Mouse (Mus musculus) c-Kit-positive CD71-negative TER-119-negative erythroid progenitor cells, embryonic 14.5 days (primary cell): ENCODE measurements around the gene Asphd1.
"Not testable (repeated sequence)": the region's sequence is repeated elsewhere in the genome, so short reads cannot be mapped to it uniquely, and the experiment has no call there.

Source experiments
- DNase-seq: peaks from one replicate; pipeline ENCODE4 v3.0.0-alpha.2; 2013; ENCODE audit warnings: low read depth

Gene Asphd1

GRCm38 (mm10) chr7:126950647-126951615 lies 1.5 kb upstream of the Asphd1 start:
- DNase-seq, result no peak

- DNase-seq, result peak; percentile 83
Measured at GRCm38 (mm10) chr7:126949793-126950646, 638 bp upstream of the Asphd1 start, which contains the start of gene Sez6l2. Gene Sez6l2 (plus strand): TSS chr7:126950563.

DNA sequence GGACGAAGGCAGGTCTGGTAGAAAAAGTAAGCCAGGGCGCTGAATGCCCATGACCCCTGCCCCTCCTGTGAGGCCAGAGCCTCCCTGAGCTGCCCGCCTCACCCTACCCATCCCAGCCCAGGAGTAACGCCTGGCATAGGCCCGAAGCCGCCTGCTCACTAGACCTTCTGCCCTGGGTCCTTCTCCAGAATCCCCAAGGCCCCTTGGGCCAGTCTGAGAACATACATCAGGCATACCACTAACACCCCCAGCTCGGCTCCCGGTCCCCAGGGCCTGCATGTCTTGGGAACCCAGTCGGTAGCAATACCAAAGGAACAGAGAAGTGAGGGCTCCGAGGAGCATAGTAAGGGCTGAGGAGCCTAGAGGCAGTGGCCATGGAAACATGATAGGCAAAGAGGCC lies 756 bp downstream of the Asphd1 start:
- no peak for DNase-seq

DNA sequence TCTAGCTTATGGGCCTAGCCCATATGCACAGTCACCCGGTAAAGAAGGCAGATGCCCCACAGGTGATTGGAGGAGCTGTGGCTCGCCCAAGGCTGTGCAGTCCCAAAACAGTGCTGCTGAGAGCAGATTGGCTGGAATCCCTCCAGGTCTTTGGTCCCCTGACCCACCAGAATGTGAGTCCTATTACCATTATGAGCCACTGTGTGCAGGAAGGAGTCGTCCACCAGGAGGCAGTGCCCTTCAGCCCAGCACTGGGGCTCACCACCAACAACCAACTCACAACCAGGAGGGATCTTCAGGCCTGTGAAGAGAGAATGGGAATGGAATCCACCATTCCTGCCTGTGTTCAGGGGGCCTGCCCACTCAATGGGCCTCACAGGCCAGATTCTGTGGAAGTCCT lies 2.9 kb downstream of the Asphd1 start:
- DNase-seq, result no peak

GRCm38 (mm10) chr7:126941801-126942200 lies 7.6 kb downstream of the Asphd1 start:
- no peak for DNase-seq

GRCm38 (mm10) chr7:126941171-126941570 lies 8.2 kb downstream of the Asphd1 start:
- DNase-seq, result no peak

DNA sequence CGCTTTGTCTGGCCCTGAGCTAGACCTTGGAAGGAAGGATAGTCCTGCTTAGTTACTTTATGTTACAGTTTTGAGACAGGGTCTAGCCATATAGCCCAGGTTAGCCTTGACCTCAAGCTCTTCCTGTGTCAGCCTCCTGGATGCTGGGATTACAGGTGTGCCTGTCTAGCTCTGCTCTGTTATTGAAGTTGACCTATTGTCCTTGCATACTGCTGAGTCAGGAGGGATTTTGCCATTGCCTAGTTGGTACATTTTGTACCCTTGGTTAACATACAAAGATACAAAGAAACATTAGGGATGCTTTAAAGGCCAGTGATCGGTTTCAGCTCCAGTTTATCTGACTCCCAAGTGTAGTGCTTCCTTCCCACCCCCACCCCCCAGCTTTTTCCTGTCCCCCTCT lies 16.7 kb downstream of the Asphd1 start:
- DNase-seq, result no peak

DNA sequence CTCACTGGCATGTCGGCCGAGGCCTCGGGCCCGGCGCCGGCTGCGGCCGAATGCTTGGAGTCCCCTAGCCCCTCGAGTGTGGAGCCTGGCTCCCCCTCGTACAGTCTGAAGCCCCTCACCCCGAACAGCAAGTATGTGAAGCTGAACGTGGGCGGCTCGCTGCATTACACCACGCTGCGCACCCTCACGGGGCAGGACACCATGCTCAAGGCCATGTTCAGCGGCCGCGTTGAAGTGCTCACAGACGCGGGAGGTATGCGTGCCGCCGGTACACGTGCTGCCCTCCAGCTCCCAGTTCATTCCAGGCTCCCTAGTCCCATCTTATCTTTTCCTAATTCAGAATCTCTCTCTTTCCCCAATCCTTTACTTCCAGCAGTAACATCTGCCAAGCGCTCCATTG lies 20.3 kb downstream of the Asphd1 start:
- no peak for DNase-seq

DNA sequence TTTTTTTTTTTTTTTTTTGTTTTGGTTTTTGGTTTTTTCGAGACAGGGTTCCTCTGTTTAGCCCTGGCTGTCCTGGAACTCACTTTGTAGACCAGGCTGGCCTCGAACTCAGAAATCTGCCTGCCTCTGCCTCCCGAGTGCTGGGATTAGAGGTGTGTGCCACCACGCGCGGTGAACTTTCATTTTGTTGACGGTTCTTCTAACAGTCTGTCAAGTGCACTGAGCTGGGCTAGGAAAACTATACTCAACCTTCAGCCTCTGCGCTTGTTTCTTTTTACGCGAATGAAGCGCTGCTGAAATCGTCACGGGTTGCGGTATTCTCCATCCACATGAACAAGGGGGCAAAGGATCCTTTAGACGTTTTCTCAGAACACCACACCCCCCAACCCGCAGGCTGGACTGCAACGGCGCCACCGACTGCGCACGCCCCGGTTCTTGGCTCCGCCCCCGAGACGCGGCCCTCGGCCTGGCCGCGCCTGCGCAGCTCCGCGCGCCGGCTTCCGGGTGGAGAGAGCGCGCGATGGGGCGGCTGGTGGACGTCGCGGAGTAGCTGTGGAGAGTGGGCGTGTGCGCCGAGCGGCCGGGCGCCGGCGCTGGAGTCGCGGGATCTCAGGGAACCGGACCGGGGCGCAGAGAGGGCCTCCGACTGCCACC lies 20.9 kb downstream of the Asphd1 start, which contains the start of gene Kctd13:
TSS of gene Kctd13 (plus strand) at position 496 of the 654 bp plus-strand sequence.
- peak; percentile 85 for DNase-seq

GRCm38 (mm10) chr7:126926299-126926698 lies 23.1 kb downstream of the Asphd1 start:
- DNase-seq, result no peak

DNA sequence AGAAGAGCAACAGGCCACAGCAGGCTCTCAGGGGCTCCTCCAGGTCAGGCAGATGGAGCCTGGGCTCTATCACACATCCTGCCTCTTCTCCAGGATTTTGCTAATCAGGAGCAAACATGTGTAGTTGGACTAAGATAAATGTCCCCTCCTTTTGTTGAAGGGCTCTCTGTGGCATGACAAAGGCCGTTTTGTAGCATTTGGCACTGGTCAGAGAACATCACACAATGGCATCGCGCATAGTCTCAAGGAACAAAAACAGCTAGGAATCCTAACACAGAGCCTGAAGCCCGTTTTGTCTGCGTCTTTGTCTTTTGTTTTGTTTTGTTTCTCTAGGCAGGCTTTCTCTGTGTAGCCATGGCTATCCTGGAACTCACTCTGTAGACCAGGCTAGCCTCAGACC lies 25.4 kb downstream of the Asphd1 start:
- no peak for DNase-seq

DNA sequence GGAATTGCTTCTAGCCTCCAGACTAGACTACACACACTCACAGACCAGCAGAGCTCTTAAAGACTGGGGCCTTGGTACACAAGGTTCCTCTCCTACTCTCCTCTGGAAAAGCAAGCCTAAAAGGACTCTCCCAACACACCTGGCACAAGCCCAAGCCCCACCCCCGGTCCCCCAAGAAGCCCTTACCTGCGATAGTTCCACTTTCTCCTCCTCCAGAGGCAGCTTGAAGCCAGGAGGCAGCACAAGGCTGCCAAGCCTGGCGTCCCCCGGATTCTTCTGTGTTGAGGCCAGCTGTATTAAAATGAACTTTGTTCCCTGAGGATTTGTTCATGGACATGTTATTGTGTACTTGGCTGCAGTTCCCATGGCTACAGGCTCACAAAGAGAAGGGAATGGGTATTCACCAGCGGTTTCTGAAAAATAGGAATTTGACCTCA lies 26.7 kb downstream of the Asphd1 start, which contains the start of gene Tmem219:
TSS of gene Tmem219 (minus strand) at position 294 of the 437 bp plus-strand sequence.
- DNase-seq, result no peak

GRCm38 (mm10) chr7:126921563-126921962 lies 27.8 kb downstream of the Asphd1 start:
- DNase-seq, result no peak

DNA sequence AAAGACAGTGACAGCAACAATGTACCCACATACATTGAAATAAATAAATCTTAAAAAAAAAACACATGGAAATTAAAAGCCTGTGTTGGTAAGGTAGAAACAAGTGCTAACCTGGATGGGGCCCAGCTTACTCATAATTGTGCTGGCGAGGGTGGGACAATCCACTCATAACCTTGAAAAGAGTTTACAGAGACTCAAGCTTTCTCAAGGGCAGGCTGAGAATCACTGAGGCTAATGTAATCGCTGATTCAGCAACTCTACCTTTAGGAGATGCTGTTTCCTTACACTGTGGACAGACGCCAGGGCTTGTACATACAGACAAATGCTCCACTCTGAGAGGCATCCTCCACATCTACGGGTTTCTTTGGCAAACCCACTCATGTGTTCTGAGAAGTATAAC lies 29.4 kb downstream of the Asphd1 start:
- DNase-seq, result no peak

- not testable (repeated sequence) for DNase-seq
Measured at GRCm38 (mm10) chr7:126918356-126918755, 31.0 kb downstream of the Asphd1 start.

DNA sequence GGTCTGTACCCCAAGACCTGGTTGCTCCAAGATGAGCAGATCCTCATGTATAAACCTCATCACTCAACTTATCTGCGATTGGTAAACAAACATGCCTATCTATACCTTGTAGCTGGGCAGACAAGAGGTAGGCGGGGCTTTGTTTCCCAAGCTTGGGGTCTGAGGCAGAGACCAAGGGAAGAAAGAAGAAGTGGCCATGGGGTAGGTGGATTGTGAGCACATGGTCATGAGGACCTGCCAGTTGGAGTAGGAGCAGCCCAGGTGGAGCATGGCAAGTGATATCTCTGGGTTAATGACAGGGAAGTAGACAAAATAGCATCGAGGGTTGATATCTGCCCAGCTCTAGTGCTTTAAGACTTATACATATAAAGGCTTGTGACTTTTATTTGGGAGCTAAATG lies 34.5 kb downstream of the Asphd1 start:
- DNase-seq, result no peak

DNA sequence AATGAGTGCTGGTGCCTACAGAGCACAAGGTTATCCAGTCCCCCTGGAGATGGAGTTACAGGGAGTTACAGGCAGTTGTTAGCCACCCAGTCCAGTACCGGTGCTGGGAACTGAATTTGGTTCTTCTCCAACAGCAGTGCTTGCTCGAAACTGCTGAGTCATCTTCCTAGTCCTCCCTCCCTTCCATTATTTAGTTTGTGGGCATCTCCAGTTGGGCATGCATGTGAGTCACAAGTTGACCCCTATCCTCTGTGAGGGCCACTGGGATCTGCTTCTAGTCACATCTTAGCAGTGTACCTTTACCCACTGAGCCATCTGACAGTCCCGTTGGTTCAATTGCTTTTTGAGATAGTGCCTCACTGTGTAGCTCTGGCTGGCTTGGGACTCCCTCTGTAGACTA lies 43.8 kb downstream of the Asphd1 start:
- DNase-seq, result no peak

- DNase-seq, result not testable (repeated sequence)
Measured at GRCm38 (mm10) chr7:126899781-126900180, 49.6 kb downstream of the Asphd1 start.

- peak; percentile 85 for DNase-seq
Measured at GRCm38 (mm10) chr7:126898102-126898990, 51.0 kb downstream of the Asphd1 start.

DNA sequence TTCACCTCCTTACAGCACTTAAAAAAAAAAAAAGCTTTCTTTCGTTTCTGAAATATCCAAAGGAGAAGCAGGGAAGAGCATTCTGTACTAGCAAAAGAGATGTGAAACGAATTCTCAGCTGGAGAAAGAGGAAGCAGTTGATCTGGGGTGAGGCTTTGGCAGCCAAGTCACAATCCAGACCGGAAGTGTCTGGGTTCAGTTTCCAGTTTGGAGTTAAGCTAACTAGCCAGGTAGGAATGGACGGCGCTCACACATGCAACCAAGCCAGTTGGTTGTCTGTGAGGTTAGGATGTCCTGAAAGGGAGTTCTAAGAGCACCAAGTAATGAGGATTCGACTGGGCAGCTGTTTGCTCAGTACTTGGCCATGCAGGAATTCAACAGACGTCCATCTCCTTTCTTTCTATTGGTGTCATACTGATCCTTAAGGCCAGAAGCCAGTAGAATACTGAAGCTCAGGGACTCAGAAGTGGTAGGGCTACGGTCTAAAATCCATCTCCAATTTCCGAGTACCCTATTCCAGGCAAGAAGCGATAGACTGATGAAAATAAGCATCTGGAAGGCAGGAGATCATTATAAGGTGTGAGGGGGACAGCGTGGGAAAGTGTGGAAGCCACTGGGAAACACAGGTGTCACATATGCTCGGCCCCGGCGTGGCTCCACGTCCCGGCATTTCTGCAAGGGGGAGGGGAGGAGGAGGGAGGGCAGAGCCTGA lies 51.8 kb downstream of the Asphd1 start:
- peak; percentile 51 for DNase-seq
